Mouse (Mus musculus): ENCODE results near the gene Slc22a20. TPM values are rescaled to one million over a fixed set of nuclear protein-coding genes. Genes with fewer than 3 reads are reported as not detected.

Gene Slc22a20
- polyA plus RNA-seq, 1 experiment from 2014 or later = not detected

- H3K27ac ChIP-seq (ENCODE audit: low read depth) = no peak overlapping the region; the same call in 1 of the 2 replicates
- ATAC-seq (replicated peaks; ENCODE audit: low FRiP score, low TSS enrichment, low read depth) = no peak
- H3K4me2 ChIP-seq (ENCODE audit: low read length) = no peak overlapping the region
- H3K9ac ChIP-seq (ENCODE audit: low read length) = no peak overlapping the region; the same call in 1 of the 2 replicates
- H3K27me3 ChIP-seq (replicated peaks; ENCODE audit: control insufficient read depth, insufficient read depth, low read length) = no peaks in the 10 kb centered on the region
- H3K4me3 ChIP-seq (ENCODE audit: low read depth, low read length) = no peak overlapping the region
- 90% methylated on average over 19 of the region's 19 CpGs for WGBS
- H3K36me3 ChIP-seq (ENCODE audit: control insufficient read depth, insufficient read depth, low read length) = peaks cover 87% of the 10 kb centered on the region
- H3K4me1 ChIP-seq (replicated peaks; ENCODE audit: control insufficient read depth, insufficient read depth, low read length) = peaks cover 7% of the 10 kb centered on the region
- H3K9me3 ChIP-seq (ENCODE audit: control insufficient read depth, low read length) = no peaks in the 10 kb centered on the region
- no peak for DNase-seq (ENCODE audit: low spot score)
Observed at GRCm38 (mm10) chr19:5953201-5953770, 32.7 kb downstream of the Slc22a20 start.

GRCm38 (mm10) chr19:5952071-5952691 lies 33.8 kb downstream of the Slc22a20 start:
- Histone ChIP-seq H3K36me3 (ENCODE audit: control insufficient read depth, insufficient read depth, low read length) (peaks cover 87% of the 10 kb centered on the region), H3K4me1 (replicated peaks; ENCODE audit: control insufficient read depth, insufficient read depth, low read length) (peaks cover 7% of the 10 kb centered on the region), H3K9ac (ENCODE audit: low read length) (no peak overlapping the region), H3K9me3 (ENCODE audit: control insufficient read depth, low read length) (no peaks in the 10 kb centered on the region), H3K4me2 (ENCODE audit: low read length) (no peak overlapping the region), H3K4me3 (ENCODE audit: low read depth, low read length) (no peak overlapping the region), H3K27me3 (replicated peaks; ENCODE audit: control insufficient read depth, insufficient read depth, low read length) (no peaks in the 10 kb centered on the region), H3K27ac (ENCODE audit: low read depth) (peak overlapping the region; percentile 69; the same call in 1 of the 2 replicates)
- no peak for ATAC-seq (replicated peaks; ENCODE audit: low FRiP score, low TSS enrichment, low read depth)
- WGBS = 71% methylated on average over 13 of the region's 13 CpGs
- no peak for DNase-seq (ENCODE audit: low spot score)

DNA sequence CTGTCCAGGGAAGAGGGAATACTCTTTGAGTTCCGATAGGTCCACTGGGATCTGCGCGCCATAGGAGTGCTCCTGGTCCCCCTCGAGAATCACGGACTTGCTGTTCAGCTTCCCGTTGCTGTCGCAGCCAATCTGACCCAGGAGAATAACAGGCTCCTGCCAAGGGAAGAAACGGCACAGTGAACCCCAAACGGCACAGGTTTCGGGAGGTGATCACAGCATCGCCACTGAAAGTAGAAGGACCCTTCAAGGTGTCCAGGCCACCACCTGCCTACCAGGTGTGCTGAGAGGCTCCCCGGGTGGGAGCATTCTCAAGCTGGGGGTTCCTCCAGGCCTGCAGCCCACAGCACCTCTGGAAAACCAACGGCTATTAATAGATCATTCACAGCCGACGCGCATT lies 34.3 kb downstream of the Slc22a20 start:
- 86% methylated on average over 16 of the region's 16 CpGs for whole genome bisulfite sequencing
- Histone ChIP-seq H3K9ac (ENCODE audit: low read length) (no peak overlapping the region), H3K4me2 (ENCODE audit: low read length) (no peak overlapping the region), H3K9me3 (ENCODE audit: control insufficient read depth, low read length) (no peaks in the 10 kb centered on the region), H3K4me1 (replicated peaks; ENCODE audit: control insufficient read depth, insufficient read depth, low read length) (peaks cover 7% of the 10 kb centered on the region), H3K36me3 (ENCODE audit: control insufficient read depth, insufficient read depth, low read length) (peaks cover 85% of the 10 kb centered on the region), H3K4me3 (ENCODE audit: low read depth, low read length) (no peak overlapping the region), H3K27me3 (replicated peaks; ENCODE audit: control insufficient read depth, insufficient read depth, low read length) (no peaks in the 10 kb centered on the region), H3K27ac (ENCODE audit: low read depth) (peak overlapping the region; percentile 54; the same call in 1 of the 2 replicates)
- DNase-seq (ENCODE audit: low spot score) = no peak
- no peak for ATAC-seq (replicated peaks; ENCODE audit: low FRiP score, low TSS enrichment, low read depth)

- no peak for DNase-seq (ENCODE audit: low spot score)
- Histone ChIP-seq H3K27me3 (replicated peaks; ENCODE audit: control insufficient read depth, insufficient read depth, low read length) (no peaks in the 10 kb centered on the region), H3K9ac (ENCODE audit: low read length) (no peak overlapping the region), H3K36me3 (ENCODE audit: control insufficient read depth, insufficient read depth, low read length) (peaks cover 84% of the 10 kb centered on the region), H3K4me2 (ENCODE audit: low read length) (no peak overlapping the region), H3K9me3 (ENCODE audit: control insufficient read depth, low read length) (no peaks in the 10 kb centered on the region), H3K27ac (ENCODE audit: low read depth) (no peak overlapping the region), H3K4me3 (ENCODE audit: low read depth, low read length) (no peak overlapping the region), H3K4me1 (replicated peaks; ENCODE audit: control insufficient read depth, insufficient read depth, low read length) (peaks cover 13% of the 10 kb centered on the region)
- no peak for ATAC-seq (replicated peaks; ENCODE audit: low FRiP score, low TSS enrichment, low read depth)
- WGBS = 92% methylated on average over 11 of the region's 11 CpGs
Observed at GRCm38 (mm10) chr19:5950218-5950617, 35.7 kb downstream of the Slc22a20 start.

- no peaks in the 10 kb centered on the region for H3K27me3 ChIP-seq (replicated peaks; ENCODE audit: control insufficient read depth, insufficient read depth, low read length)
- peaks cover 16% of the 10 kb centered on the region for H3K4me1 ChIP-seq (replicated peaks; ENCODE audit: control insufficient read depth, insufficient read depth, low read length)
- H3K9me3 ChIP-seq (ENCODE audit: control insufficient read depth, low read length) = no peaks in the 10 kb centered on the region
- peak overlapping the region; percentile 29; the same call in 1 of the 2 replicates for H3K27ac ChIP-seq (ENCODE audit: low read depth)
- no peak overlapping the region for H3K4me2 ChIP-seq (ENCODE audit: low read length)
- no peak for ATAC-seq (replicated peaks; ENCODE audit: low FRiP score, low TSS enrichment, low read depth)
- peaks cover 67% of the 10 kb centered on the region for H3K36me3 ChIP-seq (ENCODE audit: control insufficient read depth, insufficient read depth, low read length)
- no peak overlapping the region for H3K9ac ChIP-seq (ENCODE audit: low read length)
- 54% methylated on average over 8 of the region's 8 CpGs for WGBS
- no peak overlapping the region for H3K4me3 ChIP-seq (ENCODE audit: low read depth, low read length)
- DNase-seq (ENCODE audit: low spot score) = no peak
Observed at GRCm38 (mm10) chr19:5945891-5946290, 40.1 kb downstream of the Slc22a20 start.

- H3K9me3 ChIP-seq (ENCODE audit: control insufficient read depth, low read length) = no peaks in the 10 kb centered on the region
- H3K27me3 ChIP-seq (replicated peaks; ENCODE audit: control insufficient read depth, insufficient read depth, low read length) = no peaks in the 10 kb centered on the region
- 53% methylated on average over 7 of the region's 7 CpGs for WGBS
- H3K4me3 ChIP-seq (ENCODE audit: low read depth, low read length) = no peak overlapping the region
- H3K36me3 ChIP-seq (ENCODE audit: control insufficient read depth, insufficient read depth, low read length) = peaks cover 61% of the 10 kb centered on the region
- DNase-seq (ENCODE audit: low spot score) (peak; percentile 57), ATAC-seq (replicated peaks; ENCODE audit: low FRiP score, low TSS enrichment, low read depth) (peak; percentile 68)
- peaks cover 16% of the 10 kb centered on the region for H3K4me1 ChIP-seq (replicated peaks; ENCODE audit: control insufficient read depth, insufficient read depth, low read length)
- no peak overlapping the region for H3K9ac ChIP-seq (ENCODE audit: low read length)
- peak overlapping the region; percentile 29; the same call in 1 of the 2 replicates for H3K27ac ChIP-seq (ENCODE audit: low read depth)
- no peak overlapping the region for H3K4me2 ChIP-seq (ENCODE audit: low read length)
Observed at GRCm38 (mm10) chr19:5945027-5945426, 40.9 kb downstream of the Slc22a20 start.

GRCm38 (mm10) chr19:5944145-5944544 lies 41.8 kb downstream of the Slc22a20 start:
- H3K4me2 ChIP-seq (ENCODE audit: low read length) = no peak overlapping the region
- DNase-seq (ENCODE audit: low spot score) (no peak), ATAC-seq (replicated peaks; ENCODE audit: low FRiP score, low TSS enrichment, low read depth) (no peak)
- peaks cover 59% of the 10 kb centered on the region for H3K36me3 ChIP-seq (ENCODE audit: control insufficient read depth, insufficient read depth, low read length)
- no peaks in the 10 kb centered on the region for H3K27me3 ChIP-seq (replicated peaks; ENCODE audit: control insufficient read depth, insufficient read depth, low read length)
- H3K9ac ChIP-seq (ENCODE audit: low read length) = no peak overlapping the region
- H3K27ac ChIP-seq (ENCODE audit: low read depth) = peak overlapping the region; percentile 38; the same call in 1 of the 2 replicates
- no peaks in the 10 kb centered on the region for H3K9me3 ChIP-seq (ENCODE audit: control insufficient read depth, low read length)
- WGBS = 70% methylated on average over 8 of the region's 8 CpGs
- no peak overlapping the region for H3K4me3 ChIP-seq (ENCODE audit: low read depth, low read length)
- H3K4me1 ChIP-seq (replicated peaks; ENCODE audit: control insufficient read depth, insufficient read depth, low read length) = peaks cover 16% of the 10 kb centered on the region

DNA sequence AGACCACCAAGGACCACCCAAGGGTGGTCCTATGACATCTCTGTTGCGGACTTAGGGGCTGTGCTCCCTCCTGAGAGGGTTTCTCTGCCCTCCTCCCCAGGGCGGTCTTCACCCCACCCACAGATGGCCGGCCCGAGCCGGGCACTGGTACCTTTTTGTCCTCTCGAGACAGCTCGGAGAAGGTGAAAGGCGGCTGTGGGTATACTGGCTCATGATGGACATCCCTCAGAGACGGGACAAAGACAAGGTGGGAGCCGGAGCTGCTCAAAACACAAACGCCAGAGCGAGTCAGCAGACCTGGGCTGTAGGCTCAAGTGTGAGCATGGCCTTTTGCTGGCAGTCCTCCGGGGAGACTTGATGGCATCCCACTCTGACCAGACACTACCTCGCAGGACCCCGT lies 42.5 kb downstream of the Slc22a20 start:
- no peak overlapping the region for H3K4me2 ChIP-seq (ENCODE audit: low read length)
- H3K36me3 ChIP-seq (ENCODE audit: control insufficient read depth, insufficient read depth, low read length) = peaks cover 52% of the 10 kb centered on the region
- no peaks in the 10 kb centered on the region for H3K27me3 ChIP-seq (replicated peaks; ENCODE audit: control insufficient read depth, insufficient read depth, low read length)
- no peak for DNase-seq (ENCODE audit: low spot score)
- ATAC-seq (replicated peaks; ENCODE audit: low FRiP score, low TSS enrichment, low read depth) = no peak
- no peak overlapping the region for H3K9ac ChIP-seq (ENCODE audit: low read length)
- no peak overlapping the region for H3K4me3 ChIP-seq (ENCODE audit: low read depth, low read length)
- WGBS = 93% methylated on average over 15 of the region's 15 CpGs
- H3K4me1 ChIP-seq (replicated peaks; ENCODE audit: control insufficient read depth, insufficient read depth, low read length) = peaks cover 16% of the 10 kb centered on the region
- no peak overlapping the region for H3K27ac ChIP-seq (ENCODE audit: low read depth)
- no peaks in the 10 kb centered on the region for H3K9me3 ChIP-seq (ENCODE audit: control insufficient read depth, low read length)

GRCm38 (mm10) chr19:5942581-5942980 lies 43.4 kb downstream of the Slc22a20 start:
- DNase-seq (ENCODE audit: low spot score) (no peak), ATAC-seq (replicated peaks; ENCODE audit: low FRiP score, low TSS enrichment, low read depth) (no peak)
- H3K4me3 ChIP-seq (ENCODE audit: low read depth, low read length) = no peak overlapping the region
- no peak overlapping the region for H3K27ac ChIP-seq (ENCODE audit: low read depth)
- H3K36me3 ChIP-seq (ENCODE audit: control insufficient read depth, insufficient read depth, low read length) = peaks cover 45% of the 10 kb centered on the region
- 90% methylated on average over 7 of the region's 7 CpGs for WGBS
- H3K27me3 ChIP-seq (replicated peaks; ENCODE audit: control insufficient read depth, insufficient read depth, low read length) = no peaks in the 10 kb centered on the region
- no peaks in the 10 kb centered on the region for H3K9me3 ChIP-seq (ENCODE audit: control insufficient read depth, low read length)
- peaks cover 25% of the 10 kb centered on the region for H3K4me1 ChIP-seq (replicated peaks; ENCODE audit: control insufficient read depth, insufficient read depth, low read length)
- no peak overlapping the region for H3K4me2 ChIP-seq (ENCODE audit: low read length)
- H3K9ac ChIP-seq (ENCODE audit: low read length) = no peak overlapping the region

Measured in intestine, embryonic 14.5 days (tissue).